ENCODE assay signal across 9 mouse cellular contexts in the genomic region with DNA sequence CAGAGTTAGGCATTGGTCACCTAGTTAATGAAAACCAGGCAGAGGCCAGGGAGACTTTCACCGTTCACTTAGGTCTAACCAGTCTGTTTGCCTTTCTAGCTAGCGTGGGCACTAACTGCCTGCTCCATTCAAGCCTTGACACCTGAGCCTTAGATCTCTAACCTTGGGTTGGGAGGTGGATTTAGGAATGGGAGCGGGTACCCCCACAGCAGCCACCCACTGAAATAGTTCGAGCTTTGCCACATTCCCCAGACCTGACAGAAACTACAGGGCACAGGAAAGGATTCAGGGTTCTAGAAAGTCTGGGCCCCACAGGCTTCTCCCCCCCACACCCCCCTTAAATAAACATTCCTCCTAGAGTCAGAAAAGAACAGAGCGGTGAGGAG. TPM values are rescaled to one million over a fixed set of nuclear protein-coding genes. Genes with fewer than 3 reads are reported as not detected.
DNase-seq lines count a peak whose midpoint lies in the region; ATAC-seq lines count a peak whose summit lies in the region.
"Had no signal": no experiment of that assay in that cellular context is flagged by ENCODE, and none has a peak within 500 bp of the region (broad histone marks: within the 10 kb centered on the region; RNA-seq: fewer than 3 reads in every experiment).

No protein-coding gene starts in this region.

- no peaks in the 10 kb centered on the region for H3K9me3 ChIP-seq in forebrain, embryonic 10.5 days
- H3K9me3 ChIP-seq in forebrain, embryonic 16.5 days (ENCODE audit: control insufficient read depth, low read length), result no peaks in the 10 kb centered on the region
- H3K9me3 ChIP-seq in embryonic facial prominence, embryonic 12.5 days, result no peaks in the 10 kb centered on the region
- no peaks in the 10 kb centered on the region for H3K9me3 ChIP-seq in kidney, embryonic 14.5 days (ENCODE audit: control insufficient read depth, low read length)
- no peaks in the 10 kb centered on the region for H3K9me3 ChIP-seq in midbrain, embryonic 13.5 days

- no peak overlapping the region for H3K9ac ChIP-seq in forebrain, embryonic 16.5 days (replicated peaks; ENCODE audit: low read depth, low read length)
- peak overlapping the region; percentile 94; the same call in 1 of the 2 replicates for H3K9ac ChIP-seq in embryonic facial prominence, embryonic 12.5 days
- no peak overlapping the region for H3K9ac ChIP-seq in kidney, embryonic 14.5 days (ENCODE audit: low read depth, low read length)
- H3K9ac ChIP-seq in midbrain, embryonic 13.5 days (replicated peaks), result no peak overlapping the region

- no peaks in the 10 kb centered on the region for H3K36me3 ChIP-seq in forebrain, embryonic 10.5 days (replicated peaks)
- no peaks in the 10 kb centered on the region for H3K36me3 ChIP-seq in forebrain, embryonic 16.5 days (ENCODE audit: control insufficient read depth, insufficient read depth)
- no peaks in the 10 kb centered on the region for H3K36me3 ChIP-seq in embryonic facial prominence, embryonic 12.5 days
- no peaks in the 10 kb centered on the region for H3K36me3 ChIP-seq in kidney, embryonic 14.5 days (ENCODE audit: control insufficient read depth, insufficient read depth, low read length)
- H3K36me3 ChIP-seq in midbrain, embryonic 13.5 days, result no peaks in the 10 kb centered on the region

- peaks cover 70% of the 10 kb centered on the region for H3K27me3 ChIP-seq in forebrain, embryonic 10.5 days (ENCODE audit: poor library complexity, severe bottlenecking)
- peaks cover 40% of the 10 kb centered on the region for H3K27me3 ChIP-seq in forebrain, embryonic 16.5 days (replicated peaks; ENCODE audit: control insufficient read depth, insufficient read depth, low read length)
- H3K27me3 ChIP-seq in embryonic facial prominence, embryonic 12.5 days, result no peaks in the 10 kb centered on the region
- H3K27me3 ChIP-seq in kidney, embryonic 14.5 days (ENCODE audit: control insufficient read depth, insufficient read depth, low read length), result no peaks in the 10 kb centered on the region
- peaks cover 65% of the 10 kb centered on the region for H3K27me3 ChIP-seq in midbrain, embryonic 13.5 days

- WGBS in forebrain, embryonic 10.5 days, result 10% methylated on average over 5 of the region's 5 CpGs
- WGBS in forebrain, embryonic 16.5 days, result 19% methylated on average over 5 of the region's 5 CpGs
- 5% methylated on average over 5 of the region's 5 CpGs for WGBS in embryonic facial prominence, embryonic 12.5 days
- WGBS in kidney, embryonic 14.5 days, result 11% methylated on average over 5 of the region's 5 CpGs
- 16% methylated on average over 5 of the region's 5 CpGs for WGBS in midbrain, embryonic 13.5 days

- peak overlapping the region; percentile 78 for H3K4me3 ChIP-seq in forebrain, embryonic 10.5 days
- H3K4me3 ChIP-seq in forebrain, embryonic 16.5 days (replicated peaks; ENCODE audit: low read length), result no peak overlapping the region
- peak overlapping the region; percentile 89 for H3K4me3 ChIP-seq in embryonic facial prominence, embryonic 12.5 days
- no peak overlapping the region for H3K4me3 ChIP-seq in kidney, embryonic 14.5 days (ENCODE audit: low read length)
- peak overlapping the region; percentile 57; the same call in 1 of the 2 replicates for H3K4me3 ChIP-seq in midbrain, embryonic 13.5 days (replicated peaks)

- no peak overlapping the region; the same call in 1 of the 2 replicates for H3K4me2 ChIP-seq in forebrain, embryonic 16.5 days (ENCODE audit: low read length)
- H3K4me2 ChIP-seq in embryonic facial prominence, embryonic 12.5 days (replicated peaks), result peak overlapping the region; percentile 96
- peak overlapping the region; percentile 92 for H3K4me2 ChIP-seq in kidney, embryonic 14.5 days (replicated peaks; ENCODE audit: low read depth, low read length)
- H3K4me2 ChIP-seq in midbrain, embryonic 13.5 days (replicated peaks), result peak overlapping the region; percentile 86

- H3K4me1 ChIP-seq in forebrain, embryonic 10.5 days, result peaks cover 69% of the 10 kb centered on the region
- peaks cover 22% of the 10 kb centered on the region for H3K4me1 ChIP-seq in forebrain, embryonic 16.5 days (replicated peaks; ENCODE audit: control insufficient read depth, insufficient read depth, low read length)
- H3K4me1 ChIP-seq in embryonic facial prominence, embryonic 12.5 days, result peaks cover 33% of the 10 kb centered on the region
- H3K4me1 ChIP-seq in kidney, embryonic 14.5 days (ENCODE audit: control insufficient read depth, insufficient read depth, low read length), result peaks cover 47% of the 10 kb centered on the region
- peaks cover 32% of the 10 kb centered on the region for H3K4me1 ChIP-seq in midbrain, embryonic 13.5 days (replicated peaks)

- H3K27ac ChIP-seq in forebrain, embryonic 10.5 days, result no peak overlapping the region; the same call in 1 of the 2 replicates
- no peak overlapping the region for H3K27ac ChIP-seq in forebrain, embryonic 16.5 days (ENCODE audit: low read length)
- peak overlapping the region; percentile 96 for H3K27ac ChIP-seq in embryonic facial prominence, embryonic 12.5 days
- peak overlapping the region; percentile 92 for H3K27ac ChIP-seq in kidney, embryonic 14.5 days (ENCODE audit: low read depth, low read length)
- H3K27ac ChIP-seq in midbrain, embryonic 13.5 days, result no peak overlapping the region

- DNase-seq in forebrain, embryonic 10.5 days (ENCODE audit: extremely low spot score, low spot score), result no peak
- no peak for DNase-seq in frontal cortex, adult 2 months (ENCODE audit: extremely low spot score in 1 of 2, low spot score in 1 of 2)
- no peak for DNase-seq in layer of hippocampus, adult 9-11 months
- no peak for DNase-seq in ovary, postnatal 36 days (ENCODE audit: low spot score)

- no peak for ATAC-seq in forebrain, embryonic 16.5 days
- ATAC-seq in embryonic facial prominence, embryonic 12.5 days (ENCODE audit: insufficient number of reproducible peaks, insufficient read depth, low FRiP score, low TSS enrichment), result no peak
- peak; percentile 0; the same call in 1 of the 2 replicates for ATAC-seq in kidney, embryonic 14.5 days (ENCODE audit: low FRiP score, low TSS enrichment)
- no peak for ATAC-seq in midbrain, embryonic 13.5 days

RNA-seq across cellular contexts. Expression of a gene that starts 0.9 kb away (rescaled TPM):
- 31.7 and 32.3 TPM in 2 replicates for polyA plus RNA-seq in forebrain, embryonic 10.5 days (2016; fragmentation: Nextera tagmentation; extraction: Ambion mirVana)
- 6.1 and 7.0 TPM in 2 replicates for polyA plus RNA-seq in forebrain, embryonic 16.5 days (2015; fragmentation: Nextera tagmentation; extraction: Ambion mirVana)
- 55.7 and 56.3 TPM in 2 replicates for polyA plus RNA-seq in embryonic facial prominence, embryonic 12.5 days (2016; fragmentation: Nextera tagmentation; extraction: Ambion mirVana)
- 49.9 and 105 TPM in 2 replicates for polyA plus RNA-seq in kidney, embryonic 14.5 days (2014; fragmentation: Nextera tagmentation; extraction: Ambion mirVana)
- 5.9 and 7.1 TPM in 2 replicates for polyA plus RNA-seq in midbrain, embryonic 13.5 days (2015; fragmentation: Nextera tagmentation; extraction: Ambion mirVana)
- 3.5 and 4.7 TPM in 2 replicates for polyA plus RNA-seq in frontal cortex, adult 2 months (2012; rRNA removed)

RNA-seq across cellular contexts. Expression of a gene that starts 39.8 kb away (rescaled TPM):
- polyA plus RNA-seq in forebrain, embryonic 10.5 days (2016; fragmentation: Nextera tagmentation; extraction: Ambion mirVana), result 0.42 and 1.3 TPM in 2 replicates
- 0.94 and 0.95 TPM in 2 replicates for polyA plus RNA-seq in forebrain, embryonic 16.5 days (2015; fragmentation: Nextera tagmentation; extraction: Ambion mirVana)
- 0.87 and 1.5 TPM in 2 replicates for polyA plus RNA-seq in embryonic facial prominence, embryonic 12.5 days (2016; fragmentation: Nextera tagmentation; extraction: Ambion mirVana)
- 0.91 and 1.2 TPM in 2 replicates for polyA plus RNA-seq in kidney, embryonic 14.5 days (2014; fragmentation: Nextera tagmentation; extraction: Ambion mirVana)
- polyA plus RNA-seq in midbrain, embryonic 13.5 days (2015; fragmentation: Nextera tagmentation; extraction: Ambion mirVana), result 0.55 and 0.67 TPM in 2 replicates
- polyA plus RNA-seq in frontal cortex, adult 2 months (2012; rRNA removed), result 0.54 and 0.57 TPM in 2 replicates

RNA-seq across cellular contexts. Expression of a gene that starts 51.3 kb away (rescaled TPM):
- 0.21 TPM in 1 of 2 replicates, not detected in the other for polyA plus RNA-seq in forebrain, embryonic 10.5 days (2016; fragmentation: Nextera tagmentation; extraction: Ambion mirVana)
- not detected in 2 replicates for polyA plus RNA-seq in forebrain, embryonic 16.5 days (2015; fragmentation: Nextera tagmentation; extraction: Ambion mirVana)
- not detected in 2 replicates for polyA plus RNA-seq in embryonic facial prominence, embryonic 12.5 days (2016; fragmentation: Nextera tagmentation; extraction: Ambion mirVana)
- 0.19 TPM in 1 of 2 replicates, not detected in the other for polyA plus RNA-seq in kidney, embryonic 14.5 days (2014; fragmentation: Nextera tagmentation; extraction: Ambion mirVana)
- polyA plus RNA-seq in midbrain, embryonic 13.5 days (2015; fragmentation: Nextera tagmentation; extraction: Ambion mirVana), result not detected in 2 replicates
- 0.08 TPM in 1 of 2 replicates, not detected in the other for polyA plus RNA-seq in frontal cortex, adult 2 months (2012; rRNA removed)
- polyA plus RNA-seq: C2C12 had no signal

RNA-seq across cellular contexts. Expression of a gene that starts 54.3 kb away (rescaled TPM):
- 20.7 and 20.8 TPM in 2 replicates for polyA plus RNA-seq in forebrain, embryonic 10.5 days (2016; fragmentation: Nextera tagmentation; extraction: Ambion mirVana)
- 18.5 and 19.4 TPM in 2 replicates for polyA plus RNA-seq in forebrain, embryonic 16.5 days (2015; fragmentation: Nextera tagmentation; extraction: Ambion mirVana)
- polyA plus RNA-seq in embryonic facial prominence, embryonic 12.5 days (2016; fragmentation: Nextera tagmentation; extraction: Ambion mirVana), result 7.6 and 8.7 TPM in 2 replicates
- polyA plus RNA-seq in kidney, embryonic 14.5 days (2014; fragmentation: Nextera tagmentation; extraction: Ambion mirVana), result 0.77 and 1.6 TPM in 2 replicates
- polyA plus RNA-seq in midbrain, embryonic 13.5 days (2015; fragmentation: Nextera tagmentation; extraction: Ambion mirVana), result 30.1 and 33.6 TPM in 2 replicates
- 55.1 and 55.7 TPM in 2 replicates for polyA plus RNA-seq in frontal cortex, adult 2 months (2012; rRNA removed)

Comparison
In these comparisons a context has a peak if more than half of its experiments do, and no peak if none do; other contexts are left out.
1. H3K4me3 ChIP-seq: peak in forebrain, embryonic 10.5 days (single experiment), embryonic facial prominence, embryonic 12.5 days (single experiment) and midbrain, embryonic 13.5 days (single experiment); none in forebrain, embryonic 16.5 days (single experiment) and kidney, embryonic 14.5 days (single experiment).
2. H3K27ac ChIP-seq: peak in embryonic facial prominence, embryonic 12.5 days (single experiment) and kidney, embryonic 14.5 days (single experiment); none in forebrain, embryonic 10.5 days (single experiment), forebrain, embryonic 16.5 days (single experiment) and midbrain, embryonic 13.5 days (single experiment).